Mouse (Mus musculus): Measurements from ENCODE around the gene Lmbrd2. TPM values are rescaled to one million over a fixed set of nuclear protein-coding genes. Genes with fewer than 3 reads are reported as not detected.
A peak's percentile ranks its signal among the peaks of the same experiment; 100 is the strongest.

Lmbrd2 gene
- polyA plus RNA-seq, 1 experiment from 2014 or later: 14.8 TPM

GRCm38 (mm10) chr15:9130772-9131498 lies 9.4 kb upstream of the Lmbrd2 start:
- H3K27me3 ChIP-seq (ENCODE audit: control insufficient read depth, insufficient read depth, low read length): no peaks in the 10 kb centered on the region
- H3K36me3 ChIP-seq (ENCODE audit: control insufficient read depth, insufficient read depth, low read length): peaks cover 18% of the 10 kb centered on the region; the same call in 1 of the 2 replicates
- H3K4me3 ChIP-seq (ENCODE audit: low read depth, low read length): no peak overlapping the region
- no peak overlapping the region for H3K9ac ChIP-seq (replicated peaks; ENCODE audit: low read depth, low read length)
- 82% methylated on average over 9 of the region's 9 CpGs for WGBS
- H3K27ac ChIP-seq (ENCODE audit: low read depth, low read length): no peak overlapping the region
- H3K9me3 ChIP-seq (ENCODE audit: control insufficient read depth, low read length): no peaks in the 10 kb centered on the region
- ATAC-seq (ENCODE audit: low read depth): no peak
- H3K4me1 ChIP-seq (ENCODE audit: control insufficient read depth, insufficient read depth, low read length): no peaks in the 10 kb centered on the region
- no peak overlapping the region for H3K4me2 ChIP-seq (ENCODE audit: low read depth, low read length)

DNA sequence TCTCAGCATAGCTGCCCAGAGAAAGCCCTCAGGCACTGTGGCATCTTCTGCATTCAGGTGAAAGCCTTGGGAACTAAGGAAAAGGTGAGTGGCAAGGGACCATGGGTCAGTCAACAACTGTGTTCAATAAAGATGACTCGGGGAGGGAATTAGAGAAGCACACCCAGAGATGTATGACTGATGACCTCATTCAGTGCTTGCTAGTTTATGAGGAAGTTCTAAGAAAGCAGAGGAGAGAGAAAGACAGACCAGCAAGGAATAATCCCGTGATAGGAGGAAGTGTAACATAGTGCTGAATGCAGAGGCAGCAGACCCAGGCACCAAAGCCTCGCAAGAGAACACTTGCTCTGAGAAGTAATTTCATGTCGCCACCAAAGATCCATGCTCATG lies 8.9 kb upstream of the Lmbrd2 start:
- Histone ChIP-seq H3K27ac (ENCODE audit: low read depth, low read length) (no peak overlapping the region), H3K9ac (replicated peaks; ENCODE audit: low read depth, low read length) (no peak overlapping the region), H3K27me3 (ENCODE audit: control insufficient read depth, insufficient read depth, low read length) (no peaks in the 10 kb centered on the region), H3K4me3 (ENCODE audit: low read depth, low read length) (no peak overlapping the region), H3K4me1 (ENCODE audit: control insufficient read depth, insufficient read depth, low read length) (no peaks in the 10 kb centered on the region), H3K4me2 (ENCODE audit: low read depth, low read length) (no peak overlapping the region), H3K9me3 (ENCODE audit: control insufficient read depth, low read length) (no peaks in the 10 kb centered on the region), H3K36me3 (ENCODE audit: control insufficient read depth, insufficient read depth, low read length) (peaks cover 18% of the 10 kb centered on the region; the same call in 1 of the 2 replicates)
- WGBS: 90% methylated on average over 4 of the region's 4 CpGs
- no peak for ATAC-seq (ENCODE audit: low read depth)

GRCm38 (mm10) chr15:9132693-9133443 lies 7.5 kb upstream of the Lmbrd2 start:
- Histone ChIP-seq H3K4me3 (ENCODE audit: low read depth, low read length) (no peak overlapping the region), H3K27me3 (ENCODE audit: control insufficient read depth, insufficient read depth, low read length) (no peaks in the 10 kb centered on the region), H3K4me1 (ENCODE audit: control insufficient read depth, insufficient read depth, low read length) (no peaks in the 10 kb centered on the region), H3K27ac (ENCODE audit: low read depth, low read length) (no peak overlapping the region), H3K9me3 (ENCODE audit: control insufficient read depth, low read length) (no peaks in the 10 kb centered on the region), H3K4me2 (ENCODE audit: low read depth, low read length) (no peak overlapping the region), H3K9ac (replicated peaks; ENCODE audit: low read depth, low read length) (no peak overlapping the region), H3K36me3 (ENCODE audit: control insufficient read depth, insufficient read depth, low read length) (peaks cover 10% of the 10 kb centered on the region; the same call in 1 of the 2 replicates)
- 86% methylated on average over 13 of the region's 13 CpGs for WGBS
- ATAC-seq (ENCODE audit: low read depth): 0 out of 2 replicates have a peak, but pooled peaks have one; percentile 29

- 78% methylated on average over 6 of the region's 6 CpGs for WGBS
- Histone ChIP-seq H3K27ac (ENCODE audit: low read depth, low read length) (no peak overlapping the region), H3K9me3 (ENCODE audit: control insufficient read depth, low read length) (no peaks in the 10 kb centered on the region), H3K36me3 (ENCODE audit: control insufficient read depth, insufficient read depth, low read length) (peaks cover 11% of the 10 kb centered on the region; the same call in 1 of the 2 replicates), H3K4me1 (ENCODE audit: control insufficient read depth, insufficient read depth, low read length) (peaks cover 11% of the 10 kb centered on the region), H3K4me3 (ENCODE audit: low read depth, low read length) (no peak overlapping the region), H3K27me3 (ENCODE audit: control insufficient read depth, insufficient read depth, low read length) (no peaks in the 10 kb centered on the region), H3K4me2 (ENCODE audit: low read depth, low read length) (no peak overlapping the region), H3K9ac (replicated peaks; ENCODE audit: low read depth, low read length) (no peak overlapping the region)
- no peak for ATAC-seq (ENCODE audit: low read depth)
Observed at GRCm38 (mm10) chr15:9134891-9135507, 5.4 kb upstream of the Lmbrd2 start.

- Histone ChIP-seq H3K9me3 (ENCODE audit: control insufficient read depth, low read length) (no peaks in the 10 kb centered on the region), H3K27me3 (ENCODE audit: control insufficient read depth, insufficient read depth, low read length) (no peaks in the 10 kb centered on the region), H3K4me3 (ENCODE audit: low read depth, low read length) (peak overlapping the region; percentile 92), H3K27ac (ENCODE audit: low read depth, low read length) (no peak overlapping the region), H3K4me1 (ENCODE audit: control insufficient read depth, insufficient read depth, low read length) (peaks cover 11% of the 10 kb centered on the region), H3K4me2 (ENCODE audit: low read depth, low read length) (peak overlapping the region; percentile 59), H3K36me3 (ENCODE audit: control insufficient read depth, insufficient read depth, low read length) (0 out of 2 replicates have a peak, but pooled peaks cover 5% of the 10 kb centered on the region), H3K9ac (replicated peaks; ENCODE audit: low read depth, low read length) (peak overlapping the region; percentile 57; the same call in 1 of the 2 replicates)
- WGBS: 32% methylated on average over 10 of the region's 10 CpGs
- ATAC-seq (ENCODE audit: low read depth): no peak
Observed at GRCm38 (mm10) chr15:9139447-9139846, 903 bp upstream of the Lmbrd2 start.

DNA sequence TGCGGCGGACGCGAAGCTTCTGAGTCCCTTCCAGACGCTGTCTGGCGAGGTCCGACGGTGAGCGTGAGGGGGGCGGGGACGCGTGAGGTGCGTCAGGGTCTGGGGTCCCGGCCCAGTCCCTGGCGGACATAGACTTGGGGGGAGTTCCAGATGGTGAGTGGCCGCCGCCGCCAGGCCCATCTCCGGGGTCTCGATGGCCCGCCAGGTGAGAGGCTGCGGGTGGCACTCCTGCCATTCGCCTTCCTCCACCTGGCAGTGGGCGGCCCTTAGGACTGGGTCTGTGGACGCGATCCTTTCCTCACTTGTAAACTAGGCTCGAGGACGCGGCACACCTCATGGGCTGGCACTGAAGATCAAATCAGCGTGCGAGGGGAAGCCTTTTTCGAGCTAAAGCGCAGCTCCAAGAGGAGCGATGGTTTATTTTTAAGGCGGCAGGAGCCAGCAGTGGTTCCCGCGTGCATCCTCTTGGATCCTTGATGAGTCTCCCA lies 378 bp downstream of the Lmbrd2 start:
- peak overlapping the region; percentile 86 for H3K4me2 ChIP-seq (ENCODE audit: low read depth, low read length)
- H3K4me3 ChIP-seq (ENCODE audit: low read depth, low read length): peak overlapping the region; percentile 92
- under 1% methylated on average over 34 of the region's 37 CpGs for WGBS
- H3K4me1 ChIP-seq (ENCODE audit: control insufficient read depth, insufficient read depth, low read length): peaks cover 11% of the 10 kb centered on the region
- peak overlapping the region; percentile 83 for H3K9ac ChIP-seq (replicated peaks; ENCODE audit: low read depth, low read length)
- peak; percentile 91 for ATAC-seq (ENCODE audit: low read depth)
- no peaks in the 10 kb centered on the region for H3K27me3 ChIP-seq (ENCODE audit: control insufficient read depth, insufficient read depth, low read length)
- H3K27ac ChIP-seq (ENCODE audit: low read depth, low read length): peak overlapping the region; percentile 84
- 0 out of 2 replicates have a peak, but pooled peaks cover 5% of the 10 kb centered on the region for H3K36me3 ChIP-seq (ENCODE audit: control insufficient read depth, insufficient read depth, low read length)
- no peaks in the 10 kb centered on the region for H3K9me3 ChIP-seq (ENCODE audit: control insufficient read depth, low read length)

DNA sequence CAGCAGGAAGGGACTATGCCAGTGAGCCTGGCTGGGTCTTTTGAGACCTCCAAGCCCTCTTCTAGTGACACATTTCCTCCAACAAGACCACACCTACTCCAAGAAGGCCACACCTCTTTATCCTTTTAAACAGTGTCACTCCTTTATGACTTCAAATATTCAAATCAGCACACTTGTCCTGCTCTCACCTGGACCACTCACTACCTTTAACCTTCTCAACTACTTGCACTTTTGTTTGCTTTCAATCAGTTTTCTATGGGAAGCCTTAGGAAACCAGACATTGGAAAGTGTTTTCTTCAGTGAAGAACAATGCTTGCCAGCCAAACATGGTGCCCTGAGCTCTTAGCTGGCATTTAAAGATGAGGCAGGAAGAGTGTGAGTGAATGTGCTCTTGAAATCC lies 15.0 kb downstream of the Lmbrd2 start, which contains the start of gene Skp2:
Gene Skp2, minus strand, starts transcription at position 101 of the 400 bp plus-strand sequence.
- Histone ChIP-seq H3K27me3 (ENCODE audit: control insufficient read depth, insufficient read depth, low read length) (no peaks in the 10 kb centered on the region), H3K4me2 (ENCODE audit: low read depth, low read length) (no peak within 1 kb of the TSS), H3K9ac (replicated peaks; ENCODE audit: low read depth, low read length) (no peak within 1 kb of the TSS), H3K9me3 (ENCODE audit: control insufficient read depth, low read length) (no peaks in the 10 kb centered on the region), H3K4me1 (ENCODE audit: control insufficient read depth, insufficient read depth, low read length) (no peaks in the 10 kb centered on the region), H3K36me3 (ENCODE audit: control insufficient read depth, insufficient read depth, low read length) (peaks cover 26% of the 10 kb centered on the region), H3K27ac (ENCODE audit: low read depth, low read length) (no peak within 1 kb of the TSS), H3K4me3 (ENCODE audit: low read depth, low read length) (no peak within 1 kb of the TSS)
- ATAC-seq (ENCODE audit: low read depth): no peak

DNA sequence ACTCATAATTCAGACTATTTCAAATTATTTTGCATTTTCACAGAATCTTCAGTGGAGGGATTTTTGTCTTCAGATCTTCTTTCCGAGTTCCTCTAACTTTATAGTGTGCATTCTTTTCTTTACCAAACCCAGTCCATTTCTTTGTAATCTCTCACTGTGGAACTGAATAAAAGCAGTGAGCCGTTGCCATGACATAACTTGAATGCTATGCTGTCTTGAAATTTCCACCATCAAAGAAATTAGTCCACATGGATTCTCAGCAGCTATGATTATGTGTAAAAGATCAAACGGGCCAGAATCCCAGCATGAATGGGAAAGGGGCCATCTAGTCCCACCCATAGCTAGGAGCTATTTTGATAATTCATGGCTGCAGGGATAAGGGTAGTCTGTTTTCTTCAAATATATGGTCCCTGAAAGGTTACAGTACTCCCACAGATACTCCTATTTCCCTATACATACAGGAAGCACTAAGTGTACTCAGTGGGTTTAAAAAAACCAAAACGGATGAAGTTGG lies 22.3 kb downstream of the Lmbrd2 start:
- WGBS: 73% methylated on average over 4 of the region's 4 CpGs
- no peak overlapping the region for H3K4me3 ChIP-seq (ENCODE audit: low read depth, low read length)
- no peak for ATAC-seq (ENCODE audit: low read depth)
- no peak overlapping the region for H3K27ac ChIP-seq (ENCODE audit: low read depth, low read length)
- H3K9me3 ChIP-seq (ENCODE audit: control insufficient read depth, low read length): no peaks in the 10 kb centered on the region
- peaks cover 9% of the 10 kb centered on the region for H3K36me3 ChIP-seq (ENCODE audit: control insufficient read depth, insufficient read depth, low read length)
- H3K27me3 ChIP-seq (ENCODE audit: control insufficient read depth, insufficient read depth, low read length): no peaks in the 10 kb centered on the region
- no peaks in the 10 kb centered on the region for H3K4me1 ChIP-seq (ENCODE audit: control insufficient read depth, insufficient read depth, low read length)
- no peak overlapping the region for H3K4me2 ChIP-seq (ENCODE audit: low read depth, low read length)
- no peak overlapping the region for H3K9ac ChIP-seq (replicated peaks; ENCODE audit: low read depth, low read length)

All from neural tube, embryonic 14.5 days (tissue).